ENCODE assay signal across 8 mouse cellular contexts in genomic region chr16:17200953-17201707, GRCm38 (mm10). TPM values are rescaled to one million over a fixed set of nuclear protein-coding genes. Genes with fewer than 3 reads are reported as not detected.
DNase-seq lines count a peak whose midpoint lies in the region; ATAC-seq and TF ChIP-seq lines count a peak whose summit lies in the region.

No protein-coding gene starts in this region.

- peak overlapping the region; percentile 98 for H3K9ac ChIP-seq in forebrain, embryonic 16.5 days (replicated peaks; ENCODE audit: low read depth, low read length)

- H3K9me3 ChIP-seq in G1E (replicated peaks), result no peaks in the 10 kb centered on the region
- H3K9me3 ChIP-seq in forebrain, embryonic 16.5 days (ENCODE audit: control insufficient read depth, low read length), result no peaks in the 10 kb centered on the region

- TF ChIP-seq CTCF in G1E (IDR thresholded peaks at IDR 0.05; ENCODE audit: low read depth, low read length), result no peak
- no peak for TF ChIP-seq CTCF in layer of hippocampus, adult 2 months (conservative IDR thresholded peaks at IDR 0.05)
- TF ChIP-seq CTCF in lung, adult 2 months (IDR thresholded peaks at IDR 0.05; ENCODE audit: insufficient read depth, low read length), result no peak

- peak; percentile 84 for DNase-seq in G1E (ENCODE audit: low spot score)
- DNase-seq in cerebellum, adult 18-20 months, result peak; percentile 88 to 89
- DNase-seq in heart, postnatal 36 days, result peak; percentile 82 to 86
- DNase-seq in layer of hippocampus, adult 2 months (ENCODE audit: low spot score in 2 of 2), result peak; percentile 82 to 87
- peak; percentile 80 for DNase-seq in lung, adult 2 months
- DNase-seq in testis, postnatal 14 days (ENCODE audit: low spot score), result peak; percentile 91

- peak overlapping the region; percentile 92 for H3K4me3 ChIP-seq in G1E (ENCODE audit: low read depth, low read length)
- peak overlapping the region; percentile 74 for H3K4me3 ChIP-seq in forebrain, embryonic 16.5 days (replicated peaks; ENCODE audit: low read length)
- H3K4me3 ChIP-seq in layer of hippocampus, adult 2 months, result peak overlapping the region; percentile 86
- H3K4me3 ChIP-seq in lung, adult 2 months (replicated peaks; ENCODE audit: extremely low read depth, low read depth, low read length), result peak overlapping the region; percentile 73

- no peaks in the 10 kb centered on the region for H3K27me3 ChIP-seq in G1E (ENCODE audit: insufficient read depth, low read length)
- H3K27me3 ChIP-seq in forebrain, embryonic 16.5 days (replicated peaks; ENCODE audit: control insufficient read depth, insufficient read depth, low read length), result no peaks in the 10 kb centered on the region

- WGBS in forebrain, embryonic 16.5 days, result under 1% methylated on average over 72 of the region's 72 CpGs
- under 1% methylated on average over 72 of the region's 72 CpGs for WGBS in lung, adult 2 months

- peak; percentile 50; the same call in 1 of the 2 replicates for ATAC-seq in G1E (ENCODE audit: extremely low read depth, insufficient number of reproducible peaks, low FRiP score, poor library complexity, severe bottlenecking)
- peak; percentile 86 for ATAC-seq in forebrain, embryonic 16.5 days
- peak; percentile 84 for ATAC-seq in neutrophil, adult 5-6 weeks (ENCODE audit: extremely low read depth, insufficient number of reproducible peaks, low FRiP score, poor library complexity, severe bottlenecking)

- peaks cover 43% of the 10 kb centered on the region for H3K4me1 ChIP-seq in G1E (ENCODE audit: insufficient read depth, low read depth, low read length)
- peaks cover 14% of the 10 kb centered on the region for H3K4me1 ChIP-seq in forebrain, embryonic 16.5 days (replicated peaks; ENCODE audit: control insufficient read depth, insufficient read depth, low read length)
- peaks cover 2% of the 10 kb centered on the region; the same call in 1 of the 2 replicates for H3K4me1 ChIP-seq in lung, adult 2 months (ENCODE audit: control insufficient read depth, insufficient read depth, low read length)

- intact Hi-C loops in heart, postnatal 36 days (cut with DNase I), result loop anchor here (10.0 kb wide), 1 partner anchor 204 kb away; the partner anchor contains the start of genes Pi4ka and Snap29

- TF ChIP-seq POLR2A in lung, adult 2 months (IDR thresholded peaks at IDR 0.05; ENCODE audit: borderline replicate concordance, extremely low read depth, low read depth, low read length), result peak; percentile 70; the same call in 1 of the 2 replicates

- H3K36me3 ChIP-seq in G1E (replicated peaks), result peaks cover 20% of the 10 kb centered on the region
- H3K36me3 ChIP-seq in forebrain, embryonic 16.5 days (ENCODE audit: control insufficient read depth, insufficient read depth), result no peaks in the 10 kb centered on the region

- H3K27ac ChIP-seq in forebrain, embryonic 16.5 days (ENCODE audit: low read length), result peak overlapping the region; percentile 66
- peak overlapping the region; percentile 95 for H3K27ac ChIP-seq in layer of hippocampus, adult 2 months

- peak overlapping the region; percentile 77 for H3K4me2 ChIP-seq in forebrain, embryonic 16.5 days (ENCODE audit: low read length)

RNA-seq across cellular contexts. Expression of gene Ube2l3, which starts 1.3 kb away (rescaled TPM):
- total RNA-seq in G1E (2014; fragmentation: Nextera tagmentation), result 356 and 455 TPM in 2 replicates
- total RNA-seq in G1E (2017), result 143 and 176 TPM in 2 replicates
- polyA plus RNA-seq in G1E (2012), result 96.3 and 111 TPM in 2 replicates
- 298 and 325 TPM in 2 replicates for polyA plus RNA-seq in forebrain, embryonic 16.5 days (2015; fragmentation: Nextera tagmentation; extraction: Ambion mirVana)
- 100 to 1,000 TPM; 110 to 125 TPM for total RNA-seq in heart, postnatal 36 days (2021)
- 100 to 1,000 TPM; 133 to 139 TPM for total RNA-seq in layer of hippocampus, adult 2 months (2021)
- 40.4 and 51.2 TPM in 2 replicates for polyA plus RNA-seq in lung, adult 2 months (2012; rRNA removed)
- total RNA-seq in neutrophil, adult 5-6 weeks (2017), result 45.5 and 49.6 TPM in 2 replicates

RNA-seq across cellular contexts. Expression of gene Rimbp3, which starts 7.3 kb away (rescaled TPM):
- total RNA-seq in G1E (2014; fragmentation: Nextera tagmentation) (5.6 TPM in 2 replicates), G1E (2017) (1.6 and 2.1 TPM in 2 replicates)
- 1.5 and 1.7 TPM in 2 replicates for polyA plus RNA-seq in G1E (2012)
- polyA plus RNA-seq in forebrain, embryonic 16.5 days (2015; fragmentation: Nextera tagmentation; extraction: Ambion mirVana), result 1.8 and 2.3 TPM in 2 replicates
- total RNA-seq in heart, postnatal 36 days (2021), result under 1 TPM; 0.08 to 0.25 TPM
- 1 to 10 TPM; 3.9 to 4.3 TPM for total RNA-seq in layer of hippocampus, adult 2 months (2021)
- 0.02 and 0.07 TPM in 2 replicates for polyA plus RNA-seq in lung, adult 2 months (2012; rRNA removed)
- 0.12 TPM in 1 of 2 replicates, not detected in the other for total RNA-seq in neutrophil, adult 5-6 weeks (2017)

RNA-seq across cellular contexts. Expression of gene Hic2, which starts 32.2 kb away (rescaled TPM):
- total RNA-seq in G1E (2014; fragmentation: Nextera tagmentation), result 25.1 and 25.6 TPM in 2 replicates
- 14.8 and 15.1 TPM in 2 replicates for total RNA-seq in G1E (2017)
- 21.4 and 22.0 TPM in 2 replicates for polyA plus RNA-seq in G1E (2012)
- polyA plus RNA-seq in forebrain, embryonic 16.5 days (2015; fragmentation: Nextera tagmentation; extraction: Ambion mirVana), result 7.1 and 9.4 TPM in 2 replicates
- 1 to 10 TPM; 2.2 to 2.3 TPM for total RNA-seq in heart, postnatal 36 days (2021)
- 1 to 10 TPM; 5.2 to 5.5 TPM for total RNA-seq in layer of hippocampus, adult 2 months (2021)
- 2.0 and 2.2 TPM in 2 replicates for polyA plus RNA-seq in lung, adult 2 months (2012; rRNA removed)
- total RNA-seq in neutrophil, adult 5-6 weeks (2017), result 1.2 and 1.7 TPM in 2 replicates

RNA-seq across cellular contexts. Expression of gene Ccdc116, which starts 54.1 kb away (rescaled TPM):
- total RNA-seq in G1E (2014; fragmentation: Nextera tagmentation) (3.9 and 5.3 TPM in 2 replicates), G1E (2017) (2.5 and 2.8 TPM in 2 replicates)
- 4.6 TPM in 2 replicates for polyA plus RNA-seq in G1E (2012)
- 1.7 and 2.4 TPM in 2 replicates for polyA plus RNA-seq in forebrain, embryonic 16.5 days (2015; fragmentation: Nextera tagmentation; extraction: Ambion mirVana)
- total RNA-seq in heart, postnatal 36 days (2021), result not detected
- total RNA-seq in layer of hippocampus, adult 2 months (2021), result 1 to 10 TPM; 2.0 to 2.7 TPM
- 0.91 TPM in 2 replicates for polyA plus RNA-seq in lung, adult 2 months (2012; rRNA removed)
- total RNA-seq in neutrophil, adult 5-6 weeks (2017), result 0.37 and 0.58 TPM in 2 replicates

RNA-seq across cellular contexts. Expression of gene Ydjc, which starts 56.7 kb away (rescaled TPM):
- total RNA-seq in G1E (2014; fragmentation: Nextera tagmentation), result 9.3 and 10.4 TPM in 2 replicates
- total RNA-seq in G1E (2017), result 15.3 and 23.4 TPM in 2 replicates
- 55.2 and 79.3 TPM in 2 replicates for polyA plus RNA-seq in G1E (2012)
- polyA plus RNA-seq in forebrain, embryonic 16.5 days (2015; fragmentation: Nextera tagmentation; extraction: Ambion mirVana), result 26.2 and 32.9 TPM in 2 replicates
- 1 to 10 TPM; 1.6 to 1.7 TPM for total RNA-seq in heart, postnatal 36 days (2021)
- 10 to 100 TPM; 24.5 to 25.2 TPM for total RNA-seq in layer of hippocampus, adult 2 months (2021)
- polyA plus RNA-seq in lung, adult 2 months (2012; rRNA removed), result 5.7 and 6.2 TPM in 2 replicates
- total RNA-seq in neutrophil, adult 5-6 weeks (2017), result 1.9 and 2.9 TPM in 2 replicates

Comparison
In these comparisons a context has a peak if more than half of its experiments do, and no peak if none do; other contexts are left out.
1. Peak in every context shown above with its lines: DNase-seq, ATAC-seq, H3K4me3 ChIP-seq and H3K27ac ChIP-seq.